Mouse (Mus musculus) urinary bladder, postnatal 25 days (tissue): Measurements from ENCODE around the gene Gnaz.
"Not testable (repeated sequence)": the region's sequence is repeated elsewhere in the genome, so short reads cannot be mapped to it uniquely, and the experiment has no call there.

ENCODE experiments used
- DNase-seq: peaks from one replicate; pipeline ENCODE4 v3.0.0; 2022; ENCODE audit warnings: low spot score

Gene Gnaz

DNA sequence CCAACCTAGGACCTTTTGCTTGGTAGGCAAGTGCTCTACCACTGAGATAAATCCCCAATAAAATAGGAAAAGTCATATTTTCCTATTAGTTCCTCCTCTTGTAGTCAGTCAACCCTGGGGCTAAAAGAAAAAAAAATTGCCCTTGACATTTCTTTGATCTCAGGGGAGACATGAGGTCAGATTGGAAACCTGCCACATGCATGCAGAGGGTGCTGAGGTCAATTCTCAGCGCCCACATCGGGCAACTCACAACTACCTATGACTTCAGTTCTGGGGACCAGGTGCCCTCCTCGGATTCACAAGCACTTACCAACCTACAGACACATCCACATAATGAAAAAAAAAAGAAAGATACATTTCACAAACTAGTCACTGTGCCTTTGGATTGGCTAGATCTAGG, 63.3 kb downstream of the Gnaz start:
- DNase-seq: no peak

DNA sequence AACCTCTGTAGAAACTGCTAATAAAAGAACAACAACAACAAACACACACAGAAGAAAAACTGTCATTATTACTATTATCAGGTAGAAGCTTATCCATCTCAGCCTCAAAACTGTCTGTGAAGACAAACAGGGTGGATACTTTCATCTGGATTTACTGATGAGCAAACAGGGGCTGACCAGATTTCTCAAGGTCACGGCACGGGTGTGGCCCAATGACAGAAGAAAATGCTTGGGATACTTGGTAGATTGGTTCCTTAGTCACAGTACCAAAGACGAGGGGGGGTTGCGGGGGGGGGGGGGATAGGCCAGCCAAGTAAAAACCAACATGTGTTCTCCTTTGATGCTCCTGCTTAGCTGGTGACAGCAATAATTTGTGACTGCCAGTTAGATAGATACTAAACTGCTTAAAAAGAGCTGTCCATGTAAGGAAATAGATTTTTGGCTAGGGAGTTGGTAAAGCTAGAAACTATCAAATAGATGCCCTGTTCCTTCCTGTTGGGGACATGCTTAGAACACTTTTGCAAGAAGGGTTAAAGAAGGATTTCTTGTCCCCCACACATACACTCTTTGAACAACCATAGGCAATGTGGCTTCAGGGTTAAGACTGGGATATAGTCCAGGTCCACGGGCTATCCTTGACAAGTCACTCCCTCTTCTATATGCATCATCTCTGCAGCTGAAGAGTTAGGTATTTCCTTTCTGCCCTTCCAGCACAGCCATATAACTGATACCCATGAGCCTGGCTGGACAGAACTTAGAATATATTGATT, 64.6 kb downstream of the Gnaz start:
- no peak for DNase-seq

GRCm38 (mm10) chr10:75032395-75032794, 65.4 kb downstream of the Gnaz start, which contains the start of gene Rsph14:
Gene Rsph14, minus strand, starts transcription at chr10:75032586.
- DNase-seq: peak; percentile 41

DNA sequence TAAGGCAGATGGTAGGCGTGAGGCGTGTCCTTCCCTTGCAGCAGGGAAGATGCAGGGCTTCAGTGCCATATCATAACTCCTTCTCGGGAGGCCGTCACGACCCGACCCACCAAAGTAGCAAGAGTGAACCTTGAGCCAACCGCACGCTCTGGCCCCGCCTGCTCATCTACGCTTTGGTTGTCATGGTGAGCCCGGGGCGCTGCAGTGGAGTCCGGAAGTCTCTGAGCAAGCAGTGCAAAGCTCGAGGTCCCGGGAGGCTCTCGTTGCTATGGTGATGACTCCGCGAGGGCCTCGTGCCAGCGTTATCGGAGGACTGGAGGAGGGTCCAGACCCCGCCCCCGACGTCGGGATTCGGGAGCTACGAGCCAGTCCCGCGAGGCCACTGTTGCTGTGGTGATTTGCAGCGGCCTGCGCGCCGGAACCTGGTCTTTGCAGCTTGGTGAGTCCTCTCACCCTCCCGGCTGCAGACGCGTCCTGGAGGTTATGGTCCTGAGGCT, 70.0 kb downstream of the Gnaz start, which contains the start of gene Rab36:
Gene Rab36, plus strand, starts transcription at position 176 of the 497 bp plus-strand sequence.
- peak; percentile 75 for DNase-seq

GRCm38 (mm10) chr10:75042060-75042459, 75.1 kb downstream of the Gnaz start:
- not testable (repeated sequence) for DNase-seq

DNA sequence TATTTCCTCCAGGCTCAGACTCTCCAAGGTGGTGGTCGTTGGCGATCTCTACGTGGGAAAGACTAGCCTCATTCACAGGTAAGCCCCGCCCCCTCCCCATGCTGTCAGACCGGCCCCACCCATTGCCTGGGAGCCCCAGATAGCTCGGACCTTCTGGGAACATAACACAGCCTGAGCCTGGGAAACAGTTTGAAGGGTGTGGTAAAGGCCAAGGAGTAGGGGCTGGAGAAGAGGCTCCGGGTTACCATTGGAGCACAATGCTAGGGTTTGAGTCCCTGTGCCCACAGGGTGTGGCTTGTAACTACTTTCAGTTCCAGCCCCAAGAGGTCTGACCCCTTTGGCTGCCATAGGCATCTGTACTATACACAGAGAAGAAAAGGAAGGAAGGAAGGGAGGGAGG, 77.5 kb downstream of the Gnaz start:
- DNase-seq: no peak

DNA sequence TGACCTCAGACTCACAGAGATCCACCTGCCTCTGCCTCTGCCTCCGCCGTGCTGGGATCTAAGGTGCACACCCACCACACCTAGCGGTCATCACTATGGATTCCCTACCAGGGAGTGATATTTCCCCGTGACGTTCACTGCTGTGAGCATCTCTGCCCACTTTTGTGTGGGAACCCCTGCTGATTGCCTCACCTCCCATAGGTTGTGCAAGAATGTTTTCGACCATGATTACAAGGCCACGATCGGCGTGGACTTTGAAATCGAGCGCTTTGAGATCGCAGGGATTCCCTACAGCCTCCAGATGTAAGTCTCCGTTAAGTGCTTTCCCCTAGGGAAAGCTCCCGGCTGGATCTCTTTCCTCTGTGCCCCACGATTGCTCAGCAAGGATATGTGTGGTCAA, 78.9 kb downstream of the Gnaz start:
- DNase-seq: no peak

GRCm38 (mm10) chr10:75048711-75049110, 81.7 kb downstream of the Gnaz start:
- no peak for DNase-seq

DNA sequence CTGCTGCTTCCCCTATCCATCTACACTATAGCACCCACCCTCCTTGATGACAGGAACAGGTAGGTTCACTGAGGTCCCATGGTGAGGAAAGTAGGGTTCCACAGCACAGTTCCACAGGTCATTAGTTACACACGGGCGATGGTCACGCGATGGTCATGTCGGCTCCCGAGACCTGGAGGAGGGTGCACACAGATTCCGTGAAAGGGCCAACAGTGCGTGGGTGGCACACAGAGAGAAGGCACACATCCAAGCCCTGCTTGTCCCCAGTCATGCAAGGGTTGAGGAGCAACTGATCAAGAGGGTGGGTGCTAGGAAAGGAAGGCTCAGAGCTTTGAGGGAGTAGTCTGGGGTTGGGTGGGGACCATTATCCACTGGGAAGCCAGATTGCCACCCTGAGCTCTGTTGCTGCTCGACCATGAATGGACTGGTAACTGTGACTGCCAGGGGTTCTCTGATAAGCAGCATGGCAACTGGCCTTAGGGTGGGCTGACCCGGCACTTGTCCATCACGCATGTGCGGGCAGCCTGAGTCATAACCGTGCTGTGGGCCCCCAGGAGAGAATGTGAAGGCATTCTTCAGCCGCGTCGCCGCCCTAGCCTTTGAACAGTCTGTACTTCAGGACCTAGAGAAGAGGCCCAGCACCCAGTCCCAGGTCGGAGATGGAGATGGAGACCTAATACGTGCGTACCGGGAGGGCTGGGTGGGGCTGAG, 84.5 kb downstream of the Gnaz start:
- DNase-seq: no peak

DNA sequence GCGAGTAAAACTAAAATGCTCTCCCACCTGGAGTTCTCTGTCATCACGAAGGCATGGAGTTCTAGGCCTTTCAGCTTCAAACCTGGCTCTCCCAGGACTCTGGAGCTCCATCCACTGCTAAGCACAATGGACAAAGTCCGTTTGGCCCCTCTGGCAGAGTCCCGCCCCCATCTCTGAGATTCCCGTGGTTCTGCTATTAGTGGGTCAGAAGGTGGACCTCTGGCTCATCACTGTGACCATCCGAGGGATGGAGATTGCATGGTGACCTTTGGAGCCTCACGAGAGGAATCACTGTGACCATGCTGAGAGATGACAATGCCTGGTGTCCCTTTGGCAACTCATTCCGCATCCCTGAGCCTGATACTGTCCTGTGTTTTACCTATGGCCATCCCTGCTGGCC, 85.9 kb downstream of the Gnaz start:
- DNase-seq: no peak

DNA sequence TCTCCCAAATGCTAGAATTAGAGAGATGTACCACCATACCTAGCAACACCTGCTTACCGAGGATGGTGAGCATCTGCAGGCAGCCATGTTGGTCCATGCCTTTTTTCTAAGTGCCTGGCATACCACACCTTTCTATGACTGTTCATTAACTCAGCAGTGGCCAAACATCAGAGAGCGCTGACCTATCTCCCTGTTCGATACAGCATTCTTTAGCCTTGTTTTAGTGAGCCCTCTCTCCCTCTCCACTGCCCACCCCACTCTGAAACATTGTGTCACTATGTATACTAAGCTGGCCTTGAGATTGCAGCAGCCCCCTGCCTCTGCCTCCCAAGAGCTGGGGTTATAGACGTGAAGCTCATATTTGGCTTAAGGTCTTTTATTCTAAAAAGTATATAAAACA, 86.7 kb downstream of the Gnaz start:
- no peak for DNase-seq

DNA sequence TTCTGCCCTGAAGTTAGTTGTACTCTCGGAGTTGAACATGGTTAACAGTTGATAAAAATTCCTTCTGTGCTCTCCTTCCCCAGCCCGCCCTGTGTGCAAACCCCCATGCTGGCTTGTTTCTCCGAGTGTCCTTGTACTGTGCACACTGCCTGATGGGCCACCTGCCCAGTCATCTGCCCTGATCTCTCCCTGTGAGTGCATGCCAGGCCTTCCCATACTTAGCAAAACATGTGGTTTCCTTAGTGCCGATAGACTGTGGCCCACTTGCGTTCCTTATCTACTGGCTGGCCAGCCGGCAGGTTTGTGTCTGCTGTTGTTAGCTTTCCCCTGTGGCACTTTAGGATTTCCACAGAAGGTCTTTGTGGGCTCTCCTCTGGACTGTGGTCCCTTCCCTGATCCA, 87.1 kb downstream of the Gnaz start:
- no peak for DNase-seq

GRCm38 (mm10) chr10:75055672-75056071, 88.7 kb downstream of the Gnaz start:
- DNase-seq: no peak

DNA sequence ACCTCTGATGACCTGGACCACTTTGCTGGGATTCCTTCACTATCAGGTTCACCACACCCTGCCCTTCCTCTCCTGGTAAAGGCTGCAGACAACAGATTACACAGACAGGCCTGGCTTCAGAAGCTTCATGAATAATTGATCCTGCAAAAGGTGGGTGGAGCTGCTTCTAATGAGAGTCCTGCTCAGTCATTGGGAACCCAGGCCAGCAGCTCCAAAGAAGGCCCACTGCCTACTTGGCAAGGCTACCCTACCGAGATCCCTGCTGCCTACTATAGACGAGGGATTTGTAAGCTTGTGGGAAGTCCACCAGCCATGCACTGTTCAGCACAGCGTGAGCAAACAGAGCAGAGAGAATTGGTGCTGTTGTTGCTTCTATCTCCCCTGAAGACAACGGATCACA, 89.3 kb downstream of the Gnaz start:
- DNase-seq: no peak

DNA sequence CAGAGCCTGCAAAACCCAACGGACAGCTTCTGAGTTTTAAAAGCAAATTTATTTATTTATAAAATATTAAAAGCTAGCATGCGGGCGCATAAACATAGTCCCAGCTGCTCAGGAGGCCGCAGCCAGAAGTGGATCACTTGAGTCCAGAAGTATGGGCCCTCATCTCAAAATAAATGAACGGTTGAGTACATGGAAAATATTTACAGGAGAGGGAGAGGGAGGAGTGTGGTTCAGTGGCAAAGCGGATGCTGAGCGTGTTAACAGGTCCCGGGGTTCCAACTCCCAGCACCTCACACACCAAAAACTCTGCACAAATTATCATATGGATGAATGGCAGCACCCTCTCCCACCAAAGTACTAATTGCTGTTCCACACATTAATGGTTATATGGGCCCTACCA, 91.4 kb downstream of the Gnaz start:
- no peak for DNase-seq

GRCm38 (mm10) chr10:75058761-75059395, 91.9 kb downstream of the Gnaz start:
- DNase-seq: no peak

GRCm38 (mm10) chr10:75059396-75059795, 92.4 kb downstream of the Gnaz start:
- peak; percentile 57 for DNase-seq

DNA sequence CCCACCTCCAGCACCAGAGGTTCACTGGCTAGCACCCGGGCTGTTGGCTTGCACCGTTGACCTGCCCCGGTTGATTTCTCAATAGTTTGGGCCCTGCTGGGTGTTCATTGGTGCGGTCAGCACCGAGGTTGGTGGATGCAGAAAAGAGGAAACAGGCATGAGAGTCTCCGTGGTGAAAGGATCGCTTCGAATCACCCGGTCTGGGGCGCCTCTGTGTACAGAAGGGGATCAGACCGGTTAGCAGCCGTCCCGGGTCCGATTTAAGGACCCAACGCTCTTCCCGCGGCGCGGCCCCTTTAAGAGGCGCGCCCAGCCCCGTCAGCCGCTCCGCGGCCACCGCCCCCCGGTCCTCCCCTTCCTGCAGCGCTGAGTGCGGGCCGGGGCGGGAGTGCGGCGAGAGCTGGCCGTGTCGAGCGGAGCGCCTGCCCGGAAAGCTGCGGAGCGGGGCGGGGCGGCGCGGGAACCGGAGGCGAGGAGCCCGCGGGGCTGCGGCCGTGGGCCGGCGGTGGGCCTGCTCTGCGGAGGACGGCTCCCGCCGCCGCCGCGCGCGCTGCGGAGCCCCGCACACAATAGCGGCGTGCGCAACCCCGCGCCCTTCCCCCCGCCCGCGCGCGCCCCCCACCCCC, 93.4 kb downstream of the Gnaz start, which contains the start of gene Bcr:
Gene Bcr, plus strand, starts transcription at position 376 of the 626 bp plus-strand sequence.
- peak; percentile 77 for DNase-seq

DNA sequence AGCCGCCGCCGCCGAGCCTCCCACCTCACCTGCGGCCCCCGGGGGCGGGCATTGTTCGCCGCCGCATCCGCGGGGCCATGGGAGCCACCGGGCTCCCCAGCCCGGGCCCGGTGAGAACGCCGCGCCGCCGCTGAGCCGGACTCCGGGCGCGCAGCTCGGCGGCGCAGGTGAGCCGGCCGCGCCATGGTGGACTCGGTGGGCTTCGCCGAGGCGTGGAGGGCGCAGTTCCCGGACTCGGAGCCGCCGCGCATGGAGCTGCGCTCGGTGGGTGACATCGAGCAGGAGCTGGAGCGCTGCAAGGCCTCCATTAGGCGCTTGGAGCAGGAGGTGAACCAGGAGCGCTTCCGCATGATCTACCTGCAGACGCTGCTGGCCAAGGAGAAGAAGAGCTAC, 93.9 kb downstream of the Gnaz start:
- DNase-seq: peak; percentile 23

DNA sequence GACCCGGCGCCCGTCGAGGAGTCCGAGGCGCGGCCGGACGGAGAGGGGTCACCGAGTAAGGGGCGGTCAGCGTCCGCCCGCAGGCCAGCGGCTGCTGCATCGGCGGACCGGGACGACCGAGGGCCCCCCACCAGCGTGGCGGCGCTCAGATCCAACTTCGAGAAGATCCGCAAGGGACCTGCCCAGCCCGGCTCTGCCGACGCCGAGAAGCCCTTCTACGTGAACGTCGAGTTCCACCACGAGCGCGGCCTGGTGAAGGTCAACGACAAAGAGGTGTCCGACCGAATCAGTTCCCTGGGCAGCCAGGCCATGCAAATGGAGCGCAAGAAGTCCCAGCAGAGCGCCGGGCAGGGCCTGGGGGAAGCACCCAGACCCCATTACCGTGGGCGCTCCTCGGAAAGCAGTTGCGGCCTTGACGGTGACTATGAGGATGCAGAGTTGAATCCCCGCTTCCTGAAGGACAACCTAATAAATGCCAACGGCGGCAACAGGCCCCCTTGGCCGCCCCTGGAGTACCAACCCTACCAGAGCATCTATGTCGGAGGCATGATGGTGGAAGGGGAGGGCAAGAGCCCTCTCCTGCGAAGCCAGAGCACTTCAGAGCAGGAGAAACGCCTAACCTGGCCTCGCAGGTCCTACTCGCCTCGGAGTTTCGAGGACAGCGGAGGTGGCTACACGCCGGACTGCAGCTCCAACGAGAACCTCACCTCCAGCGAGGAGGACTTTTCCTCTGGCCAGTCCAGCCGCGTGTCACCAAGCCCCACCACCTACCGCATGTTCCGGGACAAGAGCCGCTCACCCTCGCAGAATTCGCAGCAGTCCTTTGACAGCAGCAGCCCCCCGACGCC, 94.6 kb downstream of the Gnaz start:
- DNase-seq: peak; percentile 15

GRCm38 (mm10) chr10:75062189-75062561, 95.2 kb downstream of the Gnaz start:
- DNase-seq: peak; percentile 15
